Mouse (Mus musculus) urinary bladder, postnatal 4 days (tissue): ENCODE measurements around the gene Tor4a.

Experiments
- DNase-seq, 2 experiments: peaks; one replicate each; pipeline ENCODE4 v3.0.0; 2021 to 2022; ENCODE audit warnings: low spot score in 2 of 2

The Tor4a gene

DNA sequence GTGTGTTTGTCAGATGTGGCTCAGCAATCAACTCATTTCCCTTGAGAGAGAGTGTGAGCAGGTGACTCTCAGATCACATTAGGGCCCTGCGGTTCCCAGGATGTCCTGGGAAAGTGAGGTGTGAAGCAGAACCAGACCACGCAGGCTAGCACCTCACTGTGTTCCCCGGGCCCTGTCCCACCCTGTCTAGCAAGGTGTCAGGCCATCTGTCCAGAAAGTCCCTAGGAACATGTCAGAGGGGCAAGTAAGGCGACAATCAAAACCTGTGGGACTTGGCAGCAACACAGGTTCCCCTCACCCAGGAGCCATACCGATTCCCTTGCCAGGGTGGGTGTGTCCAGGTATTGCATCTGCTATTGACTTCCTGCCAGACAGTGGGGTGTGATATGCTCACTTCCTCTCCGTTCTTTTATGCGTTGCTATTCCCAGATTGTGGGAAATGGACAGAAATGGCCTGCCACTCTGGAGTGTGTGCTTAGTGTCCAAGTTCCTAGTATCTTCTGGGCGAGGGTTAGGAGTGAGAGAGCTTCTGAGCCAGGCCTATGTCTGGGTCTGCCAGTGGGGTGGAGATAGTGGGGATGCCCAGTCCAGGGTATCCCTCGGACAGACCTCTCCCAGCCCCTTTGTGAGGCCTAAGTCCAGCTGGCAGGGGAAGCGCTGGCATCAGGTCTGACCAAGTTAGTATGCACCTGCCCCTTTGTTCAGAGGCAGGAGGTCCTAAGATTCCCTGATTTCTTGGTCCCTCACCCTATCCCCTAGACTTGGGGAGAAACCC is 26.2 kb downstream of the Tor4a start:
- DNase-seq: no peak

- DNase-seq: no peak
Observed at GRCm38 (mm10) chr2:25169778-25170177, 26.9 kb downstream of the Tor4a start.

GRCm38 (mm10) chr2:25168665-25168978 is 28.1 kb downstream of the Tor4a start:
- no peak for DNase-seq

DNA sequence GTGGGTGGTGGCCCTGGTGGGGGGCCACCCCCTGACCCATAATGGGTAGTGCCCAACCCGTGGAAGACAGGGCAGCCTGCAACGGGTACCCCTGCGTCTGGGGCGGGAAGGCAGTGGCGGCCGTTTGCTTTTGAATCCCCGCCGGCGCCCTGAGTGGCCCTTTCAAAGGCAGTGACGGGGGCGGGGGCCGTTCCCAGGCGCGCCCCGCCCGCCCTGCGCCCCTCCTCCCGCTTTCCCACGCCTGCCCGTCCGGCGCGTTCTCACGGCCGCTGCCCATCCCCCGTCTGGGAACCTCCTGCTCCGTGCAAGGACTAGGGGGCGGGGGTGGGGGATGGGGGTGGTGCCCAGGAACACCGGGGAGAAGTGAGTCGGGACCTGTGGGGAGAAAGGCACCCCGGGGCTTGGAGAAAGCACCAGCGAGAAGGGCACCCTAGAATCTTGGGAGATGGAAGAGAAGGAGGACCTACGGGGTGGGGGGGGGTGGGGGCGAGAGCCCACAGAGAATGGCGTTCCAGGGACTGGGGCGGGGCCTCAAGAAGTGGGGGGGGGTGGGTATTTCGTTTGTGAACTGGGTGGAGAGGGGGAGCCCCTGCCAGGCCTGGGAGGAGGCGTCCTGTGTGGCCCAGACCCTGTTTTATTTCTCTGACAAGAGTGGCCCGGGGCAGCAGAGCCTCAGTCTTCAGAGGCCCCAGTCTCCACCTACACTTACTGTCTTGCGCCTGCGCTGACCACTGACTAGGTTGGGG is 28.6 kb downstream of the Tor4a start:
- DNase-seq: peak in 1 of 2 experiments; percentile 64

DNA sequence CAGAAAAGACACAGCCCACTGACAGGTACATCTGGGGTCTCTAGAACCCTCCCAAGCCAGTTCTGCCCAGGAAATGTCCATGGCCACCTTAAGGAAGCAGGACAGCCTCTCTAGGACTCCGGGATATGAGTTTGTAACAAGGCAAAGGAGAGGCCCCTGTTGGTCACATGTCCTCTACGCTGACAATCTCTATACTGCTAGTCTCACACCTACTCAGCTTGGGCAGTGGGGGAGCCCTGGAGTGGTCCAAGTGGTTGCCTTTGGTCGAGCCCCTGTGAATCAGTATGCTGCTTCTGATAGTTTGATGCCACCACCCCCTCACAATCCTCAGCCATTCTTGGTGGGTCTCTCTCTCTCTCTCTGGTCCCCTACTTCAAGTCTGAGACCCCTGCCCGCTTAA is 29.2 kb downstream of the Tor4a start:
- DNase-seq: no peak

DNA sequence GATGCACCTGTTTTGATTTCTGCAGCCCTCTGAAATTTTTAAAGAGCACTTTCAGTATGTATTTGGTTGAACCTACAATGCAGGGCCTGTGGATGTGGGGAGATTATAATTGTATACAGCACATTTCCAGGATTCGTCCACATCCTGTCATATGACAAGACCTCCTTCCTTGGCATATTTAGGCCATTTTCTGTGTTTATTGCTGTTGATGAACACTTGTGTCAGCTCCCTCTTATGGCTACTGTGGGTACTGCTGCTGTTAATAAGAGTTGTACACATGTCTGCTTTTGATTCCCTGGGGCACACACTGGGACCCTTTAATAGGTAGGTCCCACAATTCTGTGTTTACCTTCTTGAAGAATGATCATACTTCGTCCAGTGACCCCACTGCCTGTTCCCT is 39.0 kb downstream of the Tor4a start:
- no peak for DNase-seq

DNA sequence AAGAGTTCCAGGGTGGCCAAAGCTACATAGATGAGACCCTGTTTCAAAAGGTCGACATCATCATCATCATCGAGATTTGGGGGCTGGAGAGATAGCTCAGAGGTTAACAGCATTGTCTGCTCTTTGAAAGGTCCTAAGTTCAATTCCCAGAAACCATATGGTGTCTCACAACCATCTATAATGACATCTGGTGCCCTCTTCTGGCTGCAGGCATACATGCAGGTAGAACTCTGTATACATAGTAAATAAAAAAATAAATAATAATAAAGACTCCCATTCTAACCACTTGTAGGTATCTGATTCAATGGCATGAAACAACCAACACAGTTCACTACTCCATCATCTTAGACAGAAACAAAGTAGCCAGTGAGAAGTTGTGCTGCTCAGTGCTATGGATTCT is 39.7 kb downstream of the Tor4a start:
- no peak for DNase-seq

DNA sequence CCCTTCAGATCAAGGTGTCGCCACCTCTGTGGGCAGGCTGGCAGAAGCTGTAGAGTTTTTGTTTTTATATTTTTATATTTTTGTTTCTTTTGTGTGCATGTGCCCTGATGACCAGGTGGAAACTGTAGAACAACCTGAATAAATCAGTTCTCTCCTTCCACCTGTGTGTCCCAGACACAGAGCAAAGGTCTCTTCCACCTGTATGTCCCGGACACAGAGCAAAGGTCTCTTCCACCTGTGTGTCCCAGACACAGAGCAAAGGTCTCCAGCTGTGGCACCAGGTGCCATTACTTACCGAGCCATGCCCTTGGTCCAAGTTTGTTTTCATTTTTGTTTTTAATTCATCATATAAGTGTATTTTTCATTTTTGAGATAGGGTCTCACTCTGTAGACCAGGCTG is 40.5 kb downstream of the Tor4a start:
- no peak for DNase-seq

- no peak for DNase-seq
Observed at GRCm38 (mm10) chr2:25151280-25151956, 45.3 kb downstream of the Tor4a start.

GRCm38 (mm10) chr2:25149643-25150042 is 47.0 kb downstream of the Tor4a start:
- no peak for DNase-seq

DNA sequence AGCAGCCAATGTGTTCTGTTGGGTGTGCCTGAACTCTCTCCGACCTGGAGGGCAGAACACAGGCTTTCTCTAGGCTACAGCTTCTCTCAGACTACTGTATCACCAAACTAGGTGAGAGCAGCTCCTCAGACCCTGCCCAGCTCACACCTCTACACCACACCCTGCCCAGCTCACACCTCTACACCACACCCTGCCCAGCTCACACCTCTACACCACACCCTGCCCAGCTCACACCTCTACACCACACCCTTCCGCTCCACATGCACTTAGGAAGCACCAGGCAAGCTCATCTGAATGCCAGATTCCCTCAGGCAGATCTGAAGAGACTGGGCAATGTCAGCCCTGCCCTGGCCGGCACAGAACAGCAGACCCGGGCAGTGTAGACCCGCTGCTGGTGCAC is 48.8 kb downstream of the Tor4a start:
- DNase-seq: no peak

DNA sequence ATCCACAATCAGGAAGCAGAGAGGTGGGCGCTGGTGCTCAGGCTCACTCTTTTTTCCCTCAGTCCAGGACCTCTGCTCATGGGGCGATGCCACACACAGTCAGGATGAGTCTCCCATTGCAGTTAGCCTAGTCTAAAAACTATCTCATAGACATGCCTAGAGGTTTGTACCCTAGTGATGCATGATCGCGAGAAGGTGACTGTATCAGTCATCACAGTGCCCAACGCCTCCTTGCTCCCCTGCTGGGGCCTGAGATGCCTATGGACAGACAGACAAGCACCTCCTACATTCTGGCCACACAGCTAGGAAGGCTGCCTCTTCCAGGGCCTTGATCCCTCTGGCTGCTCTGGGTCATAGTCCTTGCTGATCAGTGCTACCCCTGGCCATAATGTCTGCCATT is 49.3 kb downstream of the Tor4a start:
- no peak for DNase-seq

DNA sequence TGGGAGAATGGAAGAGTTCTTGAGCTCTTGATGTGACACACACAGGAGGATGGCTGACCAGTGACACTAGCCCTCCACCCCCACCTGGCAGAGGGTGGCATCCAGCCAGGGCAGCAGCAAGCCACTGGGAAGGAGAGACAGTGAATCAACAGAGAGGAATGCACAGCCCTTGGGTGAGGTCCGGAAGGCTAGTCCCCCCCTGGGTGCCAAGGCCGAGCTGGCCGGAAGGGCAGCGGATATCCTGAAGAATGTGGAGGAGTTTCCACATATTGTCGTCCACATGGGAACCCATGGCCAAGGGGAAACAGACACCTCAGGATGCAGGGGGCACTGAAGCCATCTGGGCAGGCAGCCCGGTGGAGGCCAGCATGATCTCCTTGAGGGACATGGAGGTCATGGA is 51.3 kb downstream of the Tor4a start:
- peak in 1 of 2 experiments; percentile 39 for DNase-seq
